Mouse (Mus musculus) forebrain, embryonic 12.5 days (tissue): ENCODE measurements around the gene Has3. TPM values are rescaled to one million over a fixed set of nuclear protein-coding genes. Genes with fewer than 3 reads are reported as not detected.
"Not testable (repeated sequence)": the region's sequence is repeated elsewhere in the genome, so short reads cannot be mapped to it uniquely, and the experiment has no call there.

Experiments
- ATAC-seq: fragments of 200-750 bp; cut with Nextera tagmentation; 2 replicates; pipeline ENCODE4 v1.8.0; 2017; ENCODE audit warnings: moderate TSS enrichment; ENCODE audit not compliant: low FRiP score
- H3K27ac ChIP-seq: fragments of 300-500 bp; sonication (generic); 2 replicates; pipeline ENCODE4 v1.5.1; 2016; ENCODE audit warnings: mild to moderate bottlenecking
- H3K27me3 ChIP-seq: fragments of 300-500 bp; sonication (generic); 2 replicates; pipeline ENCODE4 v1.6.1; 2016; ENCODE audit warnings: mild to moderate bottlenecking
- H3K36me3 ChIP-seq: fragments of 300-500 bp; sonication (generic); replicated peaks from 2 replicates; pipeline ENCODE4 v1.6.1; 2016; ENCODE audit warnings: mild to moderate bottlenecking
- H3K4me1 ChIP-seq: fragments of 300-500 bp; sonication (generic); 2 replicates; pipeline ENCODE4 v1.6.1; 2016
- H3K4me2 ChIP-seq: fragments of 300-500 bp; sonication (generic); 2 replicates; pipeline ENCODE4 v1.6.1; 2016; ENCODE audit warnings: mild to moderate bottlenecking, moderate library complexity
- H3K4me3 ChIP-seq: fragments of 300-500 bp; sonication (generic); replicated peaks from 2 replicates; pipeline ENCODE4 v1.5.1; 2016; ENCODE audit warnings: mild to moderate bottlenecking
- H3K9ac ChIP-seq: fragments of 300-500 bp; sonication (generic); 2 replicates; pipeline ENCODE4 v1.6.1; 2016; ENCODE audit warnings: mild to moderate bottlenecking
- H3K9me3 ChIP-seq: fragments of 300-500 bp; sonication (generic); 2 replicates; pipeline ENCODE4 v1.6.1; 2016
- WGBS: fragments of 180-500 bp; shearing (Covaris S2); methylation state at CpG from one replicate; pipeline ENCODE4 v1.1.7; 2016; 5-methylcytosine and 5-hydroxymethylcytosine counted together
- polyA plus RNA-seq: library from polyadenylated mRNA; unstranded; fragments of >200 nt; fragmentation: Nextera tagmentation; extraction: Ambion mirVana; gene quantifications from 2 replicates; pipeline ENCODE4 v1.2.1, GENCODE M21; 2016

Gene Has3
- polyA plus RNA-seq, 1 experiment from 2014 or later: 0.56 TPM

GRCm38 (mm10) chr8:106865354-106865753, 4.7 kb upstream of the Has3 start:
- H3K27ac ChIP-seq: no peak overlapping the region
- H3K4me3 ChIP-seq: no peak overlapping the region
- ATAC-seq: no peak
- no peaks in the 10 kb centered on the region for H3K36me3 ChIP-seq
- H3K27me3 ChIP-seq: peaks cover 29% of the 10 kb centered on the region
- H3K4me1 ChIP-seq: peaks cover 6% of the 10 kb centered on the region
- no peak overlapping the region for H3K4me2 ChIP-seq
- 77% methylated on average over 9 of the region's 9 CpGs for WGBS
- H3K9ac ChIP-seq: no peak overlapping the region
- H3K9me3 ChIP-seq: no peaks in the 10 kb centered on the region

GRCm38 (mm10) chr8:106870537-106871327, 690 bp downstream of the Has3 start:
- WGBS: under 1% methylated on average over 60 of the region's 63 CpGs
- peaks cover 12% of the 10 kb centered on the region; the same call in 1 of the 2 replicates for H3K36me3 ChIP-seq
- H3K4me1 ChIP-seq: peaks cover 35% of the 10 kb centered on the region
- H3K9me3 ChIP-seq: no peaks in the 10 kb centered on the region
- H3K4me3 ChIP-seq: peak overlapping the region; percentile 62
- peak; percentile 67 for ATAC-seq
- peak overlapping the region; percentile 96 for H3K4me2 ChIP-seq
- peak overlapping the region; percentile 70 for H3K9ac ChIP-seq
- peaks cover 61% of the 10 kb centered on the region for H3K27me3 ChIP-seq
- H3K27ac ChIP-seq: peak overlapping the region; percentile 61; the same call in 1 of the 2 replicates

- peak; percentile 45 for ATAC-seq
- H3K27me3 ChIP-seq: peaks cover 61% of the 10 kb centered on the region
- H3K27ac ChIP-seq: peak overlapping the region; percentile 61; the same call in 1 of the 2 replicates
- peaks cover 35% of the 10 kb centered on the region for H3K4me1 ChIP-seq
- peak overlapping the region; percentile 70 for H3K9ac ChIP-seq
- H3K4me2 ChIP-seq: peak overlapping the region; percentile 96
- peaks cover 19% of the 10 kb centered on the region for H3K36me3 ChIP-seq
- WGBS: under 1% methylated on average over 15 of the region's 15 CpGs
- H3K4me3 ChIP-seq: peak overlapping the region; percentile 62
- no peaks in the 10 kb centered on the region for H3K9me3 ChIP-seq
Observed at GRCm38 (mm10) chr8:106871328-106871926, 1.4 kb downstream of the Has3 start.

- H3K4me2 ChIP-seq: peak overlapping the region; percentile 96
- peak; percentile 73 for ATAC-seq
- H3K9ac ChIP-seq: peak overlapping the region; percentile 70
- under 1% methylated on average over 22 of the region's 22 CpGs for WGBS
- H3K9me3 ChIP-seq: no peaks in the 10 kb centered on the region
- H3K4me3 ChIP-seq: peak overlapping the region; percentile 62
- H3K4me1 ChIP-seq: peaks cover 35% of the 10 kb centered on the region
- H3K27me3 ChIP-seq: peaks cover 59% of the 10 kb centered on the region
- peak overlapping the region; percentile 38; the same call in 1 of the 2 replicates for H3K27ac ChIP-seq
- H3K36me3 ChIP-seq: peaks cover 25% of the 10 kb centered on the region
Observed at GRCm38 (mm10) chr8:106871931-106872371, 1.9 kb downstream of the Has3 start.

- H3K27me3 ChIP-seq: peaks cover 57% of the 10 kb centered on the region
- H3K27ac ChIP-seq: no peak overlapping the region
- H3K4me3 ChIP-seq: peak overlapping the region; percentile 62
- WGBS: 3% methylated on average over 8 of the region's 8 CpGs
- no peaks in the 10 kb centered on the region for H3K9me3 ChIP-seq
- peaks cover 28% of the 10 kb centered on the region for H3K36me3 ChIP-seq
- no peak for ATAC-seq
- peaks cover 35% of the 10 kb centered on the region for H3K4me1 ChIP-seq
- H3K9ac ChIP-seq: peak overlapping the region; percentile 70
- H3K4me2 ChIP-seq: peak overlapping the region; percentile 96
Observed at GRCm38 (mm10) chr8:106872454-106873034, 2.5 kb downstream of the Has3 start.

GRCm38 (mm10) chr8:106880121-106880707, 10.2 kb downstream of the Has3 start:
- Histone ChIP-seq H3K4me3 (no peak overlapping the region), H3K36me3 (peaks cover 89% of the 10 kb centered on the region), H3K4me1 (no peaks in the 10 kb centered on the region), H3K27ac (no peak overlapping the region), H3K9ac (no peak overlapping the region), H3K27me3 (no peaks in the 10 kb centered on the region), H3K4me2 (no peak overlapping the region), H3K9me3 (no peaks in the 10 kb centered on the region)
- no peak for ATAC-seq
- 94% methylated on average over 8 of the region's 8 CpGs for WGBS

GRCm38 (mm10) chr8:106884094-106884493, 14.1 kb downstream of the Has3 start:
- H3K9me3 ChIP-seq, H3K9ac ChIP-seq, H3K27me3 ChIP-seq, H3K4me2 ChIP-seq, H3K27ac ChIP-seq, H3K4me3 ChIP-seq, ATAC-seq, H3K4me1 ChIP-seq: not testable (repeated sequence)
- H3K36me3 ChIP-seq: peaks cover 75% of the 10 kb centered on the region
- 97% methylated on average over 11 of the region's 11 CpGs for WGBS

GRCm38 (mm10) chr8:106884826-106885400, 14.9 kb downstream of the Has3 start:
- 96% methylated on average over 4 of the region's 4 CpGs for WGBS
- not testable (repeated sequence) for H3K4me2 ChIP-seq, H3K27ac ChIP-seq, H3K4me3 ChIP-seq, H3K4me1 ChIP-seq, ATAC-seq, H3K9me3 ChIP-seq, H3K9ac ChIP-seq, H3K27me3 ChIP-seq
- H3K36me3 ChIP-seq: peaks cover 67% of the 10 kb centered on the region

GRCm38 (mm10) chr8:106887336-106888189, 17.5 kb downstream of the Has3 start:
- no peak overlapping the region for H3K4me3 ChIP-seq
- peak; percentile 66; the same call in 1 of the 2 replicates for ATAC-seq
- peaks cover 43% of the 10 kb centered on the region for H3K36me3 ChIP-seq
- H3K9me3 ChIP-seq: no peaks in the 10 kb centered on the region
- H3K4me2 ChIP-seq: no peak overlapping the region
- no peak overlapping the region for H3K9ac ChIP-seq
- no peak overlapping the region for H3K27ac ChIP-seq
- 49% methylated on average over 5 of the region's 5 CpGs for WGBS
- no peaks in the 10 kb centered on the region for H3K27me3 ChIP-seq
- H3K4me1 ChIP-seq: peaks cover 14% of the 10 kb centered on the region

- H3K27ac ChIP-seq: no peak overlapping the region
- H3K4me3 ChIP-seq: no peak overlapping the region
- no peak overlapping the region for H3K9ac ChIP-seq
- peaks cover 31% of the 10 kb centered on the region for H3K36me3 ChIP-seq
- ATAC-seq: no peak
- H3K4me1 ChIP-seq: peaks cover 14% of the 10 kb centered on the region
- no peaks in the 10 kb centered on the region for H3K9me3 ChIP-seq
- no peaks in the 10 kb centered on the region for H3K27me3 ChIP-seq
- no peak overlapping the region for H3K4me2 ChIP-seq
- WGBS: 90% methylated on average over 3 of the region's 3 CpGs
Observed at GRCm38 (mm10) chr8:106888803-106889202, 18.8 kb downstream of the Has3 start.

GRCm38 (mm10) chr8:106892210-106892805, 22.3 kb downstream of the Has3 start:
- Histone ChIP-seq H3K36me3 (peaks cover 19% of the 10 kb centered on the region), H3K4me1 (peaks cover 25% of the 10 kb centered on the region), H3K9me3 (no peaks in the 10 kb centered on the region), H3K4me2 (peak overlapping the region; percentile 75), H3K27me3 (no peaks in the 10 kb centered on the region), H3K9ac (peak overlapping the region; percentile 96), H3K27ac (peak overlapping the region; percentile 97), H3K4me3 (peak overlapping the region; percentile 94)
- no peak for ATAC-seq
- under 1% methylated on average over 15 of the region's 15 CpGs for whole genome bisulfite sequencing
